Mouse (Mus musculus): Measurements from ENCODE around the gene Gcfc2. TPM values are rescaled to one million over a fixed set of nuclear protein-coding genes. Genes with fewer than 3 reads are reported as not detected.

Gcfc2 gene
- polyA plus RNA-seq, 1 experiment from 2014 or later = 18.5 TPM

DNA sequence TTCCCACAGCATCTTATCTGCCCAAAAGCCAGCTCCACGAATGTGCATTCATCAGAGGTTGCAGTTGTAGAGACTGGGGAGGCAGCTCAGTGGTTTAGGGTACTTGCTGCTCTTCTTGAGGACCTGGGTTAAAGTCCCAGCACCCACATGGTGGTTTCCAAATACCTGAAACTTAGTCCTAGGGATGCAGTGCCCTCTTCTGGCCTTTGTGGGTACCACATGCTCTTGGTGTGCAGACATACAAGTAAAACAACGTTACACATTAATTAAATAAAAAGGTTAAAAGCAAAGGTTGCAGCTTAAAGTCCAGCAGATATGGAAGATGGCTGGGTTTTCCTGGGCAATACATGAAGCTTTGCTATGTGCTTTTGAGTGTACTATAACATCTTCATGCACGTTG, 9.8 kb downstream of the Gcfc2 start:
- Histone ChIP-seq H3K4me2 (ENCODE audit: low read depth, low read length, severe bottlenecking) (no peak overlapping the region), H3K27me3 (ENCODE audit: control insufficient read depth, insufficient read depth, low read length) (no peaks in the 10 kb centered on the region), H3K4me1 (replicated peaks; ENCODE audit: control insufficient read depth, insufficient read depth, low read length) (no peaks in the 10 kb centered on the region), H3K27ac (ENCODE audit: low read depth, low read length) (no peak overlapping the region), H3K36me3 (ENCODE audit: control insufficient read depth, insufficient read depth, low read length) (peaks cover 23% of the 10 kb centered on the region), H3K4me3 (ENCODE audit: low read depth, low read length) (no peak overlapping the region), H3K9me3 (ENCODE audit: control insufficient read depth, low read length) (no peaks in the 10 kb centered on the region; the same call in 1 of the 2 replicates), H3K9ac (ENCODE audit: low read length) (no peak overlapping the region)
- ATAC-seq (replicated peaks; ENCODE audit: low FRiP score) (no peak), DNase-seq (ENCODE audit: low spot score) (no peak)
- WGBS = 92% methylated on average over 3 of the region's 3 CpGs

DNA sequence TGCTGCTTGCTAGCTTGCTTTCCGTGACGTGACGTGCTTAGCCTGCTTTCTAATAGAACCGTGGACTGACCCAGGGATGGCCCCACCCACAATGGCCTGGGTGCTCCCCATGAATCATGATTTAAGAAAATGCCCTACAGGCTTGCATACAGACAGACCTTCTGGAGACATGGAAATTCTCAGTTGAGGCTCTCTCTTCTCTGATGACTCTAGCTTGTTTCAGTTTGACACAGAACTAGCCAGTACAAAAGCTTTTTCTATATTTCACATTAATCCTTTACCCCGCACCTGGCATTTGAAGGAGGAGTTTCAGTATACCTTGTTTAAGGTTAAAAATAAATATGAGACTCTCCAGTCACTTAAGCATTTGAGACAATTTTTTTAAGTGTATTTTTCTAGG, 18.2 kb downstream of the Gcfc2 start:
- no peak for ATAC-seq (replicated peaks; ENCODE audit: low FRiP score)
- H3K36me3 ChIP-seq (ENCODE audit: control insufficient read depth, insufficient read depth, low read length) = peaks cover 5% of the 10 kb centered on the region; the same call in 1 of the 2 replicates
- 97% methylated on average over 5 of the region's 5 CpGs for WGBS

DNA sequence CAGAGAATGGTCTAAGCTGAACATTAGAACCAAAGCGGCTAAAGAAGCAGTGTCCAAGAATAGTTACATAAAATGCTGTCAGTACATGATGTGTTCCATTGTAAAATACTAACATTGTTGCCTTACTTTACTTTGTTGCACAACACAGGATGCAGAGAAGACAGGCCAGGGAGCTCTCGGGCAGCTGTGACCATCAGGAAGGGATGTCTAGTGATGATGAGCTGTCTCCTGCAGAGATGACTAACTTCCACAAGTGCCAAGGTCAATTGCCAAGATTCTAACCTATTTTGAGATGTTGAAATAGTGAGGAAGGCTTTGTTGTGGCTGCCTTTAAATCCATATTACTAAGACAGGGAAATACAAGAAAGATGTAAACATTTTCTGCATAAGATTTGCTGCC, 19.8 kb downstream of the Gcfc2 start:
- H3K27me3 ChIP-seq (ENCODE audit: control insufficient read depth, insufficient read depth, low read length) = no peaks in the 10 kb centered on the region
- no peak for ATAC-seq (replicated peaks; ENCODE audit: low FRiP score)
- no peak for DNase-seq (ENCODE audit: low spot score)
- H3K4me1 ChIP-seq (replicated peaks; ENCODE audit: control insufficient read depth, insufficient read depth, low read length) = no peaks in the 10 kb centered on the region
- no peak overlapping the region for H3K4me2 ChIP-seq (ENCODE audit: low read depth, low read length, severe bottlenecking)
- WGBS = 94% methylated on average over 2 of the region's 2 CpGs
- no peak overlapping the region for H3K27ac ChIP-seq (ENCODE audit: low read depth, low read length)
- peaks cover 5% of the 10 kb centered on the region; the same call in 1 of the 2 replicates for H3K36me3 ChIP-seq (ENCODE audit: control insufficient read depth, insufficient read depth, low read length)
- no peaks in the 10 kb centered on the region for H3K9me3 ChIP-seq (ENCODE audit: control insufficient read depth, low read length)
- no peak overlapping the region for H3K4me3 ChIP-seq (ENCODE audit: low read depth, low read length)
- H3K9ac ChIP-seq (ENCODE audit: low read length) = no peak overlapping the region

More for the DNA sequence above, 18.2 kb downstream of the Gcfc2 start:
- Histone ChIP-seq H3K4me2 (ENCODE audit: low read depth, low read length, severe bottlenecking) (no peak overlapping the region), H3K4me1 (replicated peaks; ENCODE audit: control insufficient read depth, insufficient read depth, low read length) (no peaks in the 10 kb centered on the region), H3K9ac (ENCODE audit: low read length) (no peak overlapping the region), H3K4me3 (ENCODE audit: low read depth, low read length) (no peak overlapping the region), H3K27ac (ENCODE audit: low read depth, low read length) (no peak overlapping the region), H3K27me3 (ENCODE audit: control insufficient read depth, insufficient read depth, low read length) (no peaks in the 10 kb centered on the region), H3K9me3 (ENCODE audit: control insufficient read depth, low read length) (no peaks in the 10 kb centered on the region)
- DNase-seq (ENCODE audit: low spot score) = no peak

DNA sequence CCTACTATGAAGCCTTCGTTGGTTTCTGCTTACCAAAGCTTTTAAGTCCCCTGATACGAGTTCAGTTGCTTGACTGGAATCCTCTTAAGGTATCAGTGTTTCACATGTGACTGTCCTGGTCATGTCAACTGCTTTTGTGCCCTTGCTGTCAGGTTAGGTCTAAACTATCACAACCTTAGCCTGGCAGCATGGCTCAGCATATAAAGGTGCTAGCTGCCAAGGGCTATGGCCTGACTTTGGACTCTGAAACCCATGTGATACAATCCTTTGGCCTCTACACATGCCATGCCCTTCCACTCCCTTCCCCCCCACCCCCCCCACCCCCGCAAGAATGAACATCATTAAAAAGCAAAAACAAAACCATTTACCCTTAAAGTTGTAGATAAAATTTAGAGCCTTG, 21.0 kb downstream of the Gcfc2 start:
- DNase-seq (ENCODE audit: low spot score) (no peak), ATAC-seq (replicated peaks; ENCODE audit: low FRiP score) (no peak)
- Histone ChIP-seq H3K4me3 (ENCODE audit: low read depth, low read length) (no peak overlapping the region), H3K36me3 (ENCODE audit: control insufficient read depth, insufficient read depth, low read length) (peaks cover 10% of the 10 kb centered on the region), H3K27me3 (ENCODE audit: control insufficient read depth, insufficient read depth, low read length) (no peaks in the 10 kb centered on the region), H3K9me3 (ENCODE audit: control insufficient read depth, low read length) (no peaks in the 10 kb centered on the region), H3K9ac (ENCODE audit: low read length) (no peak overlapping the region), H3K27ac (ENCODE audit: low read depth, low read length) (no peak overlapping the region), H3K4me2 (ENCODE audit: low read depth, low read length, severe bottlenecking) (no peak overlapping the region), H3K4me1 (replicated peaks; ENCODE audit: control insufficient read depth, insufficient read depth, low read length) (no peaks in the 10 kb centered on the region)
- 81% methylated on average over 3 of the region's 3 CpGs for WGBS

DNA sequence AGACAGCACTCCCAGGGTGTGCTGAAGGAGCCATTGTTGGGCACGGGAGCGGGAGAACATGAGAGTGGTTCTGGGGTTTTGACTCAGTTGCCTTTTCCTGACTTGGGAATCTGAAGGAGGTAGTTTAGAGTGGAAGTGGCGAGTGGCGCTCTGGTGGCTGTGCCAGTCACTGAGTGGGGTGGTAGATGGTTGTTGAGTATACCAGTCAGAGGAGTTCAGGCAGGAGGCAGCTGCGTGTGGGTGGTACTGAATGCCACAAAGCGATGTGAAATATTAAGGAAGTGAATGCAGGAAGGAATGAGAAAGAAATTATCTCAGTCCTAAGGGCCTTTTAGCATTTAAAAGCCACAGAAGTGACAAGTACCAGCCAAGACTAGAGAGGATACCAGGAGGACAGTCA, 23.4 kb downstream of the Gcfc2 start:
- H3K36me3 ChIP-seq (ENCODE audit: control insufficient read depth, insufficient read depth, low read length) = peaks cover 10% of the 10 kb centered on the region
- H3K4me2 ChIP-seq (ENCODE audit: low read depth, low read length, severe bottlenecking) = no peak overlapping the region
- H3K4me3 ChIP-seq (ENCODE audit: low read depth, low read length) = no peak overlapping the region
- ATAC-seq (replicated peaks; ENCODE audit: low FRiP score) (no peak), DNase-seq (ENCODE audit: low spot score) (no peak)
- H3K9me3 ChIP-seq (ENCODE audit: control insufficient read depth, low read length) = no peaks in the 10 kb centered on the region
- 96% methylated on average over 6 of the region's 6 CpGs for WGBS
- H3K4me1 ChIP-seq (replicated peaks; ENCODE audit: control insufficient read depth, insufficient read depth, low read length) = no peaks in the 10 kb centered on the region
- no peaks in the 10 kb centered on the region for H3K27me3 ChIP-seq (ENCODE audit: control insufficient read depth, insufficient read depth, low read length)
- no peak overlapping the region for H3K9ac ChIP-seq (ENCODE audit: low read length)
- no peak overlapping the region for H3K27ac ChIP-seq (ENCODE audit: low read depth, low read length)

DNA sequence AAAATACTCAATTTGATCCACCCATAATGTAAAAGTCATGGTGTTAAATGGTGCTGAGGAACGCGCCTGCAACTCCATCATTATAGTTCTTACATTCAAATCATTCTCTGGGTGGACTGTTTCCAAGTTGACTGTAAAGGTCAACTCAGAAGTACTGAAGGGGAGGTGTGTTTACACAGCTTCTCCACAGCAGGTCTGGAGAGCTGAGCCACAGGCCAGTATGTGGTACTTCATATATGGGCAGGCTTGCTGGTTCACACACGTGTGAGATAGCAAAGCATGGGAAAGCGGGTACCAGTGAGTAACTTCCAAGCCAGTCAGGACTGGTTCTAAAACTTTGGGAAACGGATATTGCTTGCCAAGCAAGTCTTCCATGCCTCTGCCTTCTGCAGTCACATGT, 31.7 kb downstream of the Gcfc2 start:
- no peak overlapping the region for H3K4me2 ChIP-seq (ENCODE audit: low read depth, low read length, severe bottlenecking)
- no peak for DNase-seq (ENCODE audit: low spot score)
- peaks cover 12% of the 10 kb centered on the region for H3K36me3 ChIP-seq (ENCODE audit: control insufficient read depth, insufficient read depth, low read length)
- H3K27ac ChIP-seq (ENCODE audit: low read depth, low read length) = no peak overlapping the region
- H3K4me1 ChIP-seq (replicated peaks; ENCODE audit: control insufficient read depth, insufficient read depth, low read length) = no peaks in the 10 kb centered on the region
- no peaks in the 10 kb centered on the region for H3K27me3 ChIP-seq (ENCODE audit: control insufficient read depth, insufficient read depth, low read length)
- no peaks in the 10 kb centered on the region; the same call in 1 of the 2 replicates for H3K9me3 ChIP-seq (ENCODE audit: control insufficient read depth, low read length)
- H3K4me3 ChIP-seq (ENCODE audit: low read depth, low read length) = no peak overlapping the region
- no peak for ATAC-seq (replicated peaks; ENCODE audit: low FRiP score)
- H3K9ac ChIP-seq (ENCODE audit: low read length) = no peak overlapping the region
- WGBS = 91% methylated on average over 5 of the region's 5 CpGs

DNA sequence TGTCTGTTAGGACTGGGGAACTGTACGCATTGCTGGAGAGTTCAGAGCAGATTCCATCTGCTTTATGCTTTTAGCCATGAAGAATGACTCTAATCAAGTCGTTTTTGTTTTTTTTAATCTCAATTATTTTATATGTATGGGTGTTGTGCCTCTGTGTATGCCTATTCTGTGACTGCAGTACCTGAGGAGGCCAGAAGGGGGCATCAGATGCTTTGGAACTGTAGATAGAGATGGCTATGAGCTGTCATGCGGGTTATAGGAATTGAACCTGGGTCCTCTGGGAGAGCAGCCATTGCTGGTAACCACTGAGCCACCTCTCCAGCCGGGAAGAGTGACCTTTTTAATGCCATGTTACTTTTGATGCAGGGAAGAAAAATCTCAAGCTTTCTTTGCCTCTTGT, 32.9 kb downstream of the Gcfc2 start:
- WGBS = 89% methylated on average over 4 of the region's 4 CpGs
- no peak overlapping the region for H3K4me3 ChIP-seq (ENCODE audit: low read depth, low read length)
- H3K9ac ChIP-seq (ENCODE audit: low read length) = no peak overlapping the region
- H3K27me3 ChIP-seq (ENCODE audit: control insufficient read depth, insufficient read depth, low read length) = no peaks in the 10 kb centered on the region
- peaks cover 16% of the 10 kb centered on the region for H3K36me3 ChIP-seq (ENCODE audit: control insufficient read depth, insufficient read depth, low read length)
- no peak overlapping the region for H3K4me2 ChIP-seq (ENCODE audit: low read depth, low read length, severe bottlenecking)
- no peak overlapping the region for H3K27ac ChIP-seq (ENCODE audit: low read depth, low read length)
- no peaks in the 10 kb centered on the region; the same call in 1 of the 2 replicates for H3K9me3 ChIP-seq (ENCODE audit: control insufficient read depth, low read length)
- H3K4me1 ChIP-seq (replicated peaks; ENCODE audit: control insufficient read depth, insufficient read depth, low read length) = no peaks in the 10 kb centered on the region
- DNase-seq (ENCODE audit: low spot score) (no peak), ATAC-seq (replicated peaks; ENCODE audit: low FRiP score) (no peak)

DNA sequence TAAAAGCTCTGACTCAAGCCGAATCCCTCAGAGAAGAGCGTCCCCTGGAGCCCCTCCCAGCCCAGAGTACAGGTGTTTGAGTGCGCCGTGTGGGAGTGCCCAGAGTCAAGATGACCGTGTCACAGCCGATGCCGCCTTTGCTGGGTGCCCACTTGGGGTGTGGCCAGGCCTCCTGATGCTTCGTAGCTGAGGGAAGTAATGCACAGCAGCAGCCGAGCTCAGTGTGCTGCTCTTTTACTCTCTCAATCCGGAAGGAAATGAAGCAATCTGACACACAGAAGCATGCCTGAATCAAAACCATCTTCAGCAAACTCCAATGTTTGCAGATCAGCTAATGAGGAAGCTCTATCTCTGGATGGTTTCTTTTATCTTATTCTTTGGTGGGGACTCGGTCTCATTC, 34.5 kb downstream of the Gcfc2 start:
- Histone ChIP-seq H3K36me3 (ENCODE audit: control insufficient read depth, insufficient read depth, low read length) (peaks cover 16% of the 10 kb centered on the region), H3K4me3 (ENCODE audit: low read depth, low read length) (no peak overlapping the region), H3K4me2 (ENCODE audit: low read depth, low read length, severe bottlenecking) (no peak overlapping the region), H3K9me3 (ENCODE audit: control insufficient read depth, low read length) (no peaks in the 10 kb centered on the region; the same call in 1 of the 2 replicates), H3K27me3 (ENCODE audit: control insufficient read depth, insufficient read depth, low read length) (no peaks in the 10 kb centered on the region), H3K4me1 (replicated peaks; ENCODE audit: control insufficient read depth, insufficient read depth, low read length) (no peaks in the 10 kb centered on the region), H3K27ac (ENCODE audit: low read depth, low read length) (no peak overlapping the region), H3K9ac (ENCODE audit: low read length) (no peak overlapping the region)
- DNase-seq (ENCODE audit: low spot score) (no peak), ATAC-seq (replicated peaks; ENCODE audit: low FRiP score) (no peak)
- 93% methylated on average over 11 of the region's 11 CpGs for WGBS

DNA sequence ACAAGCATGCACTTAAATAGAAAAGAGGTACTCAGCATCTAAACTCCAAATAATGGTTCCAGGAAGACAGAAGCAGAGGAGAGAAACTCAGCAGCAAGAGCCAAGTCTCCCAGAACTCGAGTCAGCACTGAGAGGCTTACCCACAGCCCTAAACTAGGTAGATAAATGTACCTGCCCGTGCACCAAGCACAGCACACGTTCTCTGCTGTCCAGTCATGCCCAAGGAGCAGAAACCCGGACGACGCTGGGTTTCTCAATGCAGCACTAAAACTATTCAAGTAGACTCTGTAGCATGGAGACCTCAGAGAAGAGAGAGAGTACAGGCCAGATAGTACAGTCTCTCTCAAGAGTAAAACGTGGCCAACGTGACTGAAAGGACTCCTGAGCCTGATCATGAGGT, 36.4 kb downstream of the Gcfc2 start:
- no peak overlapping the region for H3K27ac ChIP-seq (ENCODE audit: low read depth, low read length)
- WGBS = 90% methylated on average over 8 of the region's 8 CpGs
- ATAC-seq (replicated peaks; ENCODE audit: low FRiP score) (no peak), DNase-seq (ENCODE audit: low spot score) (no peak)
- no peaks in the 10 kb centered on the region for H3K27me3 ChIP-seq (ENCODE audit: control insufficient read depth, insufficient read depth, low read length)
- H3K36me3 ChIP-seq (ENCODE audit: control insufficient read depth, insufficient read depth, low read length) = peaks cover 16% of the 10 kb centered on the region
- no peak overlapping the region for H3K4me2 ChIP-seq (ENCODE audit: low read depth, low read length, severe bottlenecking)
- H3K9me3 ChIP-seq (ENCODE audit: control insufficient read depth, low read length) = no peaks in the 10 kb centered on the region; the same call in 1 of the 2 replicates
- no peak overlapping the region for H3K9ac ChIP-seq (ENCODE audit: low read length)
- H3K4me3 ChIP-seq (ENCODE audit: low read depth, low read length) = no peak overlapping the region
- H3K4me1 ChIP-seq (replicated peaks; ENCODE audit: control insufficient read depth, insufficient read depth, low read length) = 0 out of 2 replicates have a peak, but pooled peaks cover 1% of the 10 kb centered on the region
